Mouse (Mus musculus) MEL-GATA-1-ER (cell line): Measurements from ENCODE around the gene 6030408B16Rik.

Experiments
- DNase-seq: peaks from one replicate; pipeline ENCODE4 v3.0.0-alpha.2; 2012; ENCODE audit warnings: low read depth; ENCODE audit errors: extremely low read depth

Gene 6030408B16Rik

GRCm38 (mm10) chr15:101296091-101296490 lies 3.1 kb downstream of the 6030408B16Rik start:
- no peak for DNase-seq

- DNase-seq: no peak
These were observed 5.0 kb downstream of the 6030408B16Rik start for GRCm38 (mm10) chr15:101297988-101298387.

GRCm38 (mm10) chr15:101298550-101298949 lies 5.5 kb downstream of the 6030408B16Rik start:
- no peak for DNase-seq

- no peak for DNase-seq
These were observed 6.5 kb downstream of the 6030408B16Rik start for GRCm38 (mm10) chr15:101299480-101299960.

- no peak for DNase-seq
These were observed 7.1 kb downstream of the 6030408B16Rik start for GRCm38 (mm10) chr15:101300128-101300527.

DNA sequence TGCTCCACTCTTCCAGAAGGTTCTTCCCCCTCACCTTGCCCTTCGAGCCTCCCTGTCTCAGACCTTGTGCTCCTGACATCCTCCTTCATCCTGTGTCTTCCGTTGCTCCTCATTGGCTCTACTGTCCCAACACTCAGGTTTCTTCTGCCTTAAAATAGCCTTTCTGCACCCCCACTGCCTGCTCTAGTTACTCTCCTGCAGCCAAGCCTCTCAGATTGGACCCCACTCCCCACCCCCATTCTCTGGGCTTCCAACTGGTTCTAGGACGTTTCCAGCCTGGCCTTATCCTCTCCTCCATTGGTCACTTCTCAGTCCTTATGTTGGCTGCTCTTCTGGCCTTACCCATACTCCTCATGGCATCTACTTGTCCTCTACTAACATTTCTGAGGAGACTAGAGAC lies 9.2 kb downstream of the 6030408B16Rik start:
- DNase-seq: no peak

DNA sequence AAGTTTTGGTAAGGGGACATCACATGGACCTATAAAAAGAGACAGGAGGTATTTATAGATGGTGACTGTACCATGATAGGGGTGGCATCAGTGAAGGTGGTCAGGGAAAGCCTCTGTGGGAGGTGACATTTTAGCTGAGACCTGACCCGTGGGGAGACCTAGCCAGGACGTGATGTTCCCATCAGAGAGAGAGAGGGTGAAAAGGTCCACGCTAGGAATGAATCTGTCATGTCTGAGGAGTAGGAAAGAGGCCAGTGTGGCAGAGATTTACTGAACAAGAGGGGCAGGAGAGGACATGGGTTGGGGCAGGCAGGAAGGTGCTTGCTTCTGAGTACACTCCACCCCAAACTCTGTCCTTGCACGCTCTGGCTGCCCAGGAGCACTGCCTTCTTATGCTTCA lies 10.8 kb downstream of the 6030408B16Rik start:
- no peak for DNase-seq

DNA sequence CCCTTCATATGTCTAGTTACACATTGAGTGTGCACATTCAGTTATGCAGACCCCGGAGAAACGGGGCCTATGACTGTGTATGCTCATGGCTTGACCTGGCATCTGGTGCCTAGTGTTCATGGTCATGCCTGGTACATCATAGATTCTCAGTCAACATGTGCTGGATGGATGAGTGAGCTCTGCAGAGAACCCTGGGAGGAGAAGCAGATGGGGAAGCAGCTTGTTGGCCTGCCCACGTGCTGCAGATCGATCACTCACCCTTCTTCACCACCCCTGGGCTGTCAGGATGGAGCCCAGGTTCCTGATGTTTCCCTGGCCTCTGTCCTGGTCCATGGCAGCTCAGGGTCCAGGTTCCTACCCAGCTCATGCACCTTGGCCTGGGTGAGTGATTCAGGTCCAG lies 13.4 kb downstream of the 6030408B16Rik start:
- no peak for DNase-seq

GRCm38 (mm10) chr15:101308440-101309348 lies 15.7 kb downstream of the 6030408B16Rik start:
- no peak for DNase-seq

DNA sequence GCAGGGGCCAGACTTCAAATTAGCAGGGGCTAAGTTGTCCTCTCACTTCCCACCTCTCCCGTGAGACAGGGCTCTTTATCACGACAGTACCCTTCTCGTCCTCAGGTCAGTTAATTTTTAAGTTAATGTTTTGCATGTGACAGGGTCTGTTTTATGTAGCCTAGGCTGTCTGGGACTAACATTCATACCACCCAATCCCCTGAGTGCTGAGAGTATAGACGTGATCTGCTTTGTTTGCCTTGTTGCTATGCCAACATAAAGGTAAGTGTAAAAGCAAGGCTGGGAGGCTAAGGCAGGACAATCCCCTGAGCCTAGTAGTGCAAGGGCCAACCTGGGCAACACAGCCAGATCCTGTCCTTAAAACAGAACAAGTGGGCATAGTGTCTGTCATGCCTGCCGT lies 16.5 kb downstream of the 6030408B16Rik start:
- no peak for DNase-seq

DNA sequence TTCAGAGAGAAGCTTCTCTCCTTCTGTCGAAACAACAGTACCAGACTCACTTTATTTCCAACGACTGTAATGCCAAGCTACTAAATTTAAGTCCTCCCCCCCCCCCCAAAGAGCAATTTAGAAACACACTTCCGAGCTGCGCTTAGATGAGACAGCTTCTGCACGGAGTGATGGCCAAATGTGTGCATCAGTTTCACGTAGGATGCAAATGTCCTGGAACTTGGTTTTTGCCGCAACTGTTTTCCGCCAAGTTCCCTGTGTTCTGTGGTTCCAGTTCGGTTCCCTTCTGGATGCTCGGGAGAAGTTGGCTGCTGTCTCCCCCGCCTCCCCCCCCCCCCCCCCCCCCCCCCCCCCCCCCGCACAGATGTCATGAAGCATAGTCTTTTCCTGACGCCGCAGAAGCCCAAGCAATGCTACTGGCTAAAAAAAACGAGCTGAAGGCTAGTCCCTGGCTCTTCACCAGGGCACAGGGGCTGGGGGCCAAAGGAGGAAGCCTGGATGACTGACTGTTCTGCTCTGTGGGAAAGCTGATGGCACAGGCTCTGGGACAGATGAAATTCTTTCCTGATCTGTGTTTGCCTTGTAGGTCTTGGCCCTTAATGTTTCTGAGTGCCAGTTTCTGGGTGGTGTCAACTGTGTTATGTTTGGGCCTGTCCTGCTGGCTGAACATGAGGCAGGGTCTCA lies 18.2 kb downstream of the 6030408B16Rik start:
- DNase-seq: no peak

DNA sequence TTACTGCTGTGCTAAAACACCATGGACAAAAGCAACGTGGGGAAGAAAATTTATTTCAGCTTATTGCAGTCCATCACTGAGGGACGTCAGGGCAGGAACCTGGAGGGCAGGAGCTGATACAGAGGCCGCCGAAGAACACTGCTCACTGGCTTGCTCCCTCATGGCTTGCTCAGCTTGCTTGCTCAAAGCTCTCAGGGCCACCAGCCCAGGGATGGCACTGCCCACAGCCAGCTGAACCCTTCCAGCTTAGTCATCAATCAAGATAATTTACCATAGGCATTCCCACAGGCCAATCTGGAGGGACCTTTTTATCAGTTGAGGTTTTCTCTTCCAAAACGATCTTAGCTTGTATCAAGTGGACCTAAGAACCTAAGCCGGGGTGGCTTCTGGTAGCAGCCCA lies 19.0 kb downstream of the 6030408B16Rik start:
- no peak for DNase-seq

DNA sequence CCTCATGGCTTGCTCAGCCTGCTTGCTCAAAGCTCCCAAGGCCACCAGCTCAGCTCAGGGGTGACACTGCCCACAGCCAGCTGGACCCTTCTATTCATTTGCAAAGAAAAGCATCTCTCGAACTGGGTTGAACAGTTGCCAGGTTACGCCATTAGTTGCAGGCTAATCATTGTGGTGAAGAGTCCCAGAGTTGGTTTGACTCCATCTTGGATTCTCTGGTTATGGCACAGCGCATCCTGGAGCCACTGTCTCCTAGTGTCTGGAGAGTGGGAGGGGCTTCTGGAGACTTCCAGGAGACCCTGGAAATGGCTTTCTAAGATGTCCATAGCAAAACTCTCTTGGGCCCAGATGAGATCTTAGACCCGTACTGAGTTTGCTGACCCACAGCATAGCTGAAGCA lies 22.4 kb downstream of the 6030408B16Rik start:
- DNase-seq: no peak

DNA sequence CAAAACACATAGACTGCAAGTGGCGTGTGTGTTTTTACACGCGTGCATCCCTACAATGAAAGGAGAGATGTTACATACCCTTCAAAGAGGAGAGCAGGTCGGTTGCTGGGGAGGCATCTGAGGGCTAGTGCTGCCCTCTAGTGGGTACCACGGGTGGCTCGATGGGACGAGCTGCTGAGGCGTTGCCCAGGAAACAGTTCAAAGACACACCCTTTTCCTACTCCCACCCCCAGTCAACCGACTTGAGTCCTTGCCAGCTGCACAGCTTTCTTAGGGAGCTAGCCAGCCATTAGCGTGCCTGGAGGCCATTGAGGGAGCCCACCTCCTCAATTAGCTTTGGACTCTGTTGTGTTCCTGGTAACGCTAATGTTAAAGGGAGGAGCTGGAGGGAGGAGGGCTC lies 22.8 kb downstream of the 6030408B16Rik start:
- DNase-seq: peak; percentile 89

GRCm38 (mm10) chr15:101316279-101316912 lies 23.4 kb downstream of the 6030408B16Rik start:
- no peak for DNase-seq

DNA sequence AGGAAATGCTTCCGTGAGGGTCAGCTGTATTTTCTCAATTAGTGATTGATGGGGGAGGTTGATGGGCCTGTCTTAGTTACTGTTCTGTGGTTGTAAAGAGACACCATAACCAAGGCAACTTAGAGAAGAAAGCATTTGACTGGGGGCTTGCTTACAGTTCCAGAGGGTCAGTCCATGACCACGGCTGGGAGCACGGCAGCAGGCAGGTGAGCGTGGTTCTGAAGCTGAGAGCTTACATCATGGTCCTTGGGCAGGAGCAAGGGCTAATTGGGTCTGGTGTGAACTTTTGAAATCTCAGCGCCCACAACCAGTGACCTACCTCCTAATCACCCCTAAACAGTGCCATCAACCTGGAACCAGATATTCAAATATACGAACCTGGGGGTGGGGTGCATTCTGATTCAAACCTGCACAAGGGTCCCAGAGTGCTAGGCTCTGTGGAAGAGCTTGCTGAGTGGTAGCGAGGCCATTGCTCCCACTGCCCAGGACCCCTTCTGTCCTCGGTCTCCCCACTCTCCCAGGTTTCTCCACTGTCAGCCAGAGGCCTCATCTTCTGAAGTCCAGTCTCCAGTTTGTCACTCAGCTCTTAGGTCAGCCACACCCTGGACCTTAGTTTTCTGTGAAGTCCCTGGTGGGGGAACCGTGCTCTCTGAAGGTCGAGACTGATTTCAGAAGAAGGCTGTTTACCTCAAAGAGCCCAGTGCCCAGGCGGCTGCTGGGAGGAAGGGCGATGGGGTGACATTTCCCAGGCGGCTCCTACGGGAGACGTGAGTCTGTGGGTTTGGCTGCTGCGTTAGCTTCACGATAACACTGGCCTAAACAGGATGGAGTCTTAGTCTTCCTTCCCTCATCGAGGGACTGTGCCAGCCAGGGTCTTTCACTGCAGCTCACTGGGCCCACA lies 24.2 kb downstream of the 6030408B16Rik start:
- no peak for DNase-seq

DNA sequence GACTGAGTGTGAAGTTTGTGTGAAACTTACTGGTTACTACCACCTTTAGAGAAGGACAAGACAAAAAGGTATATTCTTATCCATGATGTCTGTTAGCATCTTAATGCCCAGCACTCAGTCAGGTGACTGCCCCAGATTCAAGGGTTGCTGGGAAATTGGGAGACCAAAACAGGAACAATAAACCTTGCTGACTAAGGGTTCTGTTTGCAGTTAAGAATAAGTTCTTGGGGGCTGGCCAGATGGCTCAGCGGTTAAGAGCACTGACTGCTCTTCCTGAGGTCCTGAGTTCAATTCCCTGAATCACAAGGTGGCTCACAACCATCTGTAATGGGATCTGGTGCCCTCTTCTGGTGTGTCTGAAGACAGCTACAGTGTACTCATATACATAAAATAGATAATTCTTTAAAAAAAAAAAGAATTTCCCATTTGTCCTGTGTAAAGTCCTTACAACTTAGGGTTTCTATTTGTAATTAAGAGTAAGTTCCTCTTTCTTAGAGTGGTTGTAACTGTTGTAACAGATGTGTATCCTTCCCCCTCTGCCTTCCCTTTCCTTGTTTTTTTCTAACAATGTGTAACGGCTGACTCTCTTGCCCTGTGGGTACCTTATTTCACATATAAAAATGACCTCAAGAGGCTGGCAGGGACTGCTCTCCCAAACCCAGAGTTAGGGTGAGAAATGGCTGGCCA lies 24.9 kb downstream of the 6030408B16Rik start:
- DNase-seq: peak; percentile 77

DNA sequence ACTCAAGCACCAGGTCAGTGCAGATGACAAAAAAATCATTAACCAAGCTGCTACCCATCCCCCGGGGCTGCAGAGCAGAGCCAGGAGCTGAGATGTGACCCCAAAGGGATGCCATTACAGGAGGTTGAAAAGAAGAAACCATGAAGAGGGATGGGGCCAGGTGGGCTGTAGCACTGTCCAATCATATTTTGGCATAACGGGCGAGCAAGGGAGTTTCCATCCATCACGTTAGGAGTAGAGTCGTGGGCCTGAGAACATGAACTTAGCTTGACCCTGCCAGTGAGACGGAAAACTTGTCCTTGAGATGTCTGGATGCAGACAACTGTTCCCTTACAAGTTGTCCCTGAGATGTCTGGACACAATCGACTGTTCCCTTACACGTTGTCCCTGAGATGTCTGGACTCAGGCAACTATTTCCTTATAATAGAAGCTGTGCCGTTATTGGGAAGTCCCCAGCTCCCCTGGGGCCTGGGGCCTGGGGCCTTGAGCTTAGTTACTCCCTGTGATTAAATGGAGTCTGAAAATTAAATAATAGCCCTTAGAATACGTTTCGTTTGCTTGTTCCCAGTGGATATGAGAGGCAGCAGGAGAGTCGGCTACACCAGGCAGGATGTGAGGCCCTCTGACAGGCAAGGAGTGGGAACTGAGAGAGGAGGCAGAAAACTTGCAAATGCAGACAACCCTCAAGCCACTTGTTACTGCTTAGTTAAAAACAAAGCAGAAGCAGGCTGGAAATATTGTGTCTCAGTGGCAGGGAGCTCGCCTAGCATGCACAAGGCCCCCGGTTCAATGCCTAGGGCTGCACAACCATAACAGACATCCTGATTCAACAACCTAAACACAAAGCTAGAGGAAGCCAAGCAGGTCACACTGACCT lies 26.1 kb downstream of the 6030408B16Rik start:
- no peak for DNase-seq

DNA sequence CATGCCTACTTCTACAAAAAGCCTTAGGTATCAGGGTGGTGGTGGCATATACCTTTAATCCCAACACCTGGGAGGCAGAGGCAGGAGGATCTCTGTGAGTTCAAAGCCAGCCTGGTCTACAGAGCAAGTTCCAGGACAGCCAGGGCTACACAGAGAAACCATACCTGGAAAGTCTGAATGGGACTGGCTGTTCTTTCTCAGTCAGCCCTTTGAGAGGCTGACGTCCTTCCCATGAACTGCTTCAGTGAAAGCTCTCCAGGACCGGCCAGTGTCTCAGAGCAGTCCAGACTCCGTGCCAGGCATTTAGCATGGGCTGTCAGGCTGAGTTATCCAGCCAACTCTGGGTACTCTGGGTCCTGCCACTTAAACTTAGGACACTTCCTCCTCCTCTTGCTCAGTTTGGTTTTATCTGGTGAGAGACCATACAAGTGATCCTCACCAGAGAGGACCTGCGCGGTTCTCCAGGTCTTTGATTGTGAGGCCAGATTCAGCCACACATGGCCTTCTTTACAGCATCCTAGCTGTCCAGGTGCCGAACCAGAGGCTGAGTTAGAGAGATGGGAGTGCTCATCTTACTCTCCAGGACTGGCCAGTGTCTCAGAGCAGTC lies 27.1 kb downstream of the 6030408B16Rik start:
- no peak for DNase-seq
